Mouse (Mus musculus): ENCODE measurements around the gene Synj2bp. TPM values are rescaled to one million over a fixed set of nuclear protein-coding genes. Genes with fewer than 3 reads are reported as not detected.
"Not testable (repeated sequence)": the region's sequence is repeated elsewhere in the genome, so short reads cannot be mapped to it uniquely, and the experiment has no call there.

Gene Synj2bp
- total RNA-seq (2021), result 10 to 100 TPM; 24.0 to 26.7 TPM
- long read RNA-seq, experiment 1, full-length matches to known transcripts, result 36 of 38 reads
- long read RNA-seq, experiment 1, partial matches to known transcripts, result 1 of 38 reads
- long read RNA-seq, experiment 1, other reads (novel, unspliced or antisense), result 1 of 38 reads
- long read RNA-seq, experiment 2, full-length matches to known transcripts, result 25 of 30 reads
- long read RNA-seq, experiment 2, partial matches to known transcripts, result 5 of 30 reads
- long read RNA-seq, experiment 2, other reads (novel, unspliced or antisense), result 0 of 30 reads

- DNase-seq, result peak; percentile 71
Measured at GRCm38 (mm10) chr12:81532316-81533028, at the start of gene Synj2bp, which contains the start of gene Gm20498. TSS of gene Synj2bp (minus strand) at chr12:81532911. TSS of gene Gm20498 (minus strand) at chr12:81532905.

- no peak for DNase-seq
Measured at GRCm38 (mm10) chr12:81568374-81568773, 35.7 kb upstream of the Synj2bp start, which contains the start of gene Adam21. TSS of gene Adam21 (minus strand) at chr12:81568474.

- DNase-seq, result no peak
Measured at GRCm38 (mm10) chr12:81567931-81568330, 35.2 kb upstream of the Synj2bp start.

- no peak for DNase-seq
Measured at GRCm38 (mm10) chr12:81564173-81564572, 31.5 kb upstream of the Synj2bp start.

- no peak for DNase-seq
Measured at GRCm38 (mm10) chr12:81549286-81549685, 16.6 kb upstream of the Synj2bp start.

- DNase-seq, result no peak
Measured at GRCm38 (mm10) chr12:81547163-81547562, 14.5 kb upstream of the Synj2bp start.

DNA sequence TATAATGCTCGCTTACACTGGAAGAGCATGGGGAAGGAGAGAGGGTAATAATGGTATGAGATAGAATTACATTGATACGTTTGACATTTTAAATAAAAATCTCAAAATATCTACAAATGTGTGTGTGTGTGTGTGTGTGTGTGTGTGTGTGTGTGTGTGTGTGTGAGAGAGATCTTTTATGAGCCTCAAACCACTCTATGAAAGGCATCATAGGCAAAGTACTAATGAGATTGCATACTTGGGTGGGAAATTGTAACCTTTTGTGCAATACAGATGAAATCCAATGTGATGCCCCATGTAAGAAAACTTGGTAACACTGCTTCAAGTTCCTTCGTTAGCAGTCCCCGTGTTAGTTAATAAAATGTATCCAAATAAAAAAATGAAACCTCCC is 313 bp upstream of the Synj2bp start:
- no peak for DNase-seq

DNA sequence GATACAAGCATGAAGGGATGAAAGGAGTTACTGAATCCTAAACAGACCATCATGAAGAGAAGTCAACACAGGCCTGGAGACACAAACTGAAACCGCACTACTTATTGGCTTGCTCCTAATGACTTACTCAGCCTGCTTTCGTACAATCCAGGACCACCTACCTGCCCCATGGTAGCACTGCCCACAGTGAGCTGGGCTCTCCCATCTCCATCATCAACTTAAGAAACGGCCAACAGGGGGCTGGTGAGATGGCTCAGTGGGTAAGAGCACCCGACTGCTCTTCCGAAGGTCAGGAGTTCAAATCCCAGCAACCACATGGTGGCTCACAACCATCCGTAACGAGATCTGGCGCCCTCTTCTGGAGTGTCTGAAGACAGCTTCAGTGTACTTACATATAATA is 2.1 kb downstream of the Synj2bp start:
- DNase-seq, result not testable (repeated sequence)

GRCm38 (mm10) chr12:81496906-81497305 is 35.8 kb downstream of the Synj2bp start:
- not testable (repeated sequence) for DNase-seq

DNA sequence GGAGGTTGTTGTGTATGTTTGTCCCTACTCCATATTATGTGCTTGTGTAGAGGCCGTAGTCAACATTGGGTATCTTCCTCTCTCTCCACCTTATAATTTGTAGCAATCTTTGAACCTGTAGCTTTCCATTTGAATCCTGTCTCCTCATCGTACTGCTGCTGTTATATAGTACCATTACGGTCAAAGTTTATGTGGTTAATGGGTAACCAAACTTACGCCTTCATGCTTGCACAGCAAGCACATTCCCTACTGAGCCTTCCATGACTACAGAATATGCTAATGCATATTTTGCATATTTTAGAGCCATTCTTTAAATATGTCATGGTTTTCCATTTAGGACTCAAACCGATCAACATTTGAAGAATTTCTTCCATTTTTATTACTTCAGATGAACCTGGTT is 42.2 kb downstream of the Synj2bp start:
- DNase-seq, result no peak

- DNase-seq, result no peak
Measured at GRCm38 (mm10) chr12:81485311-81485710, 47.4 kb downstream of the Synj2bp start.

DNA sequence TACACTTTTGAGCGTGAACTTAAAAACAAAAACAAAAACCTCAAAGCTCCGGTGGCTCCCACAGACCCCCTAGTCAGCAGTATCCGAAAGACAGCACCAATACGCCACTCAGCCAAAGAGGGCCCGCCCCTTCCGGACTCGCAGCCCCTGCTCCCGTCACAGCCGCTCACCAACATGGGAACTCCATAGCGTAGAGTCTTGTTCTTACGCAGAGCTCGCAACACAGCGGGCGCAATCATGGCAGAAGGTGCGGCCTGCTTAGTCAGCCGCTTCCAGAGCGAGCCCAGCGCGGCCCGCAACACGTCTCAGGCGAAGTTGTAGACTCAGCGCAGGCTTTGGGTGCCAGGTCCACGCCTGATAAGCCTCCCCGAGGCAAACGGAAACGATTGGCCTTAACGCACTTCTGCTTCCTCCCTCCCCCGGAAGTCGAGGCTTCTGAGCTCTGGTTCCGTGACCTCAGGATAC is 48.0 kb downstream of the Synj2bp start, which contains the start of gene Cox16:
TSS of gene Cox16 (minus strand) at position 401 of the 465 bp plus-strand sequence.
- peak; percentile 80 for DNase-seq

GRCm38 (mm10) chr12:81484212-81484611 is 48.5 kb downstream of the Synj2bp start:
- DNase-seq, result no peak

DNA sequence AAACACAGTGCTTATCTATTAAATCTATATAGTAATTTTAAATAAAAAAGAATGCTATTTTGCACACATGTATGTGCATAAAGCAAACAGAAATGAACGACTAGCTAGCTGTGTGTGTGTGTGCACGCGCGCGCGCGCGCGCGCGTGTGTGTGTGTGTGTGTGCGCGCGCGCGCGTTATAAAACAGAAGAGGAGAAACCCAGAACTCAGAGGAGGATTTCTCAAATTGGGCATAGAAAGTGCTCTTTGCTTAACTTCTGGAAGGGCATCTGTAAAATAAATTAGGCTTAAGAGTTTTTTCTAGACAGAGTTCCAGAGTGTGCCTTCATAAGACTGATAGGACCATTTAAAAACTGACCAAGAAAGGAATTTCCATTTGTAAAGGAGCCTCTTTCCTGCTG is 49.1 kb downstream of the Synj2bp start:
- no peak for DNase-seq

- DNase-seq, result not testable (repeated sequence)
Measured at GRCm38 (mm10) chr12:81459051-81459450, 73.7 kb downstream of the Synj2bp start.

Other genes starting within 250 kb of the Synj2bp start
- 10 to 100 TPM; 35.8 to 48.7 TPM for gene Slc8a3, start 199.7 kb downstream of the Synj2bp start, total RNA-seq (2021)
- gene Gm4787, start 153.4 kb downstream of the Synj2bp start, total RNA-seq (2021), result under 1 TPM; 0.66 to 0.90 TPM
- gene Adam4, start 111.0 kb downstream of the Synj2bp start, total RNA-seq (2021), result 1 to 10 TPM; 1.0 to 1.9 TPM
- gene Cox16, start 47.8 kb downstream of the Synj2bp start, total RNA-seq (2021), result 10 to 100 TPM; 73.1 to 96.1 TPM
- gene Gm20498, start within 50 bp of the Synj2bp start, total RNA-seq (2021), result 10 to 100 TPM; 25.3 to 27.0 TPM
- under 1 TPM in 1 of 2 experiments, not detected in 1; 0.09 TPM for gene Adam21, start 35.6 kb upstream of the Synj2bp start, total RNA-seq (2021)
- gene Med6, start 62.1 kb upstream of the Synj2bp start, total RNA-seq (2021), result 10 to 100 TPM; 17.7 to 21.0 TPM
- 10 to 100 TPM; 23.1 to 27.7 TPM for gene Ttc9, start 98.3 kb upstream of the Synj2bp start, total RNA-seq (2021)
- under 1 TPM; 0.14 to 0.29 TPM for gene Map3k9, start 248.3 kb upstream of the Synj2bp start, total RNA-seq (2021)

Data from gastrocnemius, postnatal 10 days (tissue).